Mouse (Mus musculus): Measurements from ENCODE around the gene Tat. TPM values are rescaled to one million over a fixed set of nuclear protein-coding genes. Genes with fewer than 3 reads are reported as not detected.

Gene Tat
- total and polyA plus RNA-seq, 3 experiments, result 0.22 TPM; not detected in 2

- TF ChIP-seq GATA1 (IDR thresholded peaks at IDR 0.05; ENCODE audit: borderline replicate concordance, low read length) (no peak), POLR2AphosphoS5 (IDR thresholded peaks at IDR 0.05; ENCODE audit: insufficient replicate concordance, low read depth, low read length) (no peak), TAL1 (conservative IDR thresholded peaks at IDR 0.05; ENCODE audit: low read depth, low read length) (no peak), CTCF (IDR thresholded peaks at IDR 0.05; ENCODE audit: low read depth, low read length) (no peak), GATA2 (IDR thresholded peaks at IDR 0.05; ENCODE audit: borderline replicate concordance, low read depth, low read length) (no peak)
- DNase-seq (ENCODE audit: low spot score) (no peak), ATAC-seq (ENCODE audit: extremely low read depth, insufficient number of reproducible peaks, low FRiP score, poor library complexity, severe bottlenecking) (no peak)
- no peaks in the 10 kb centered on the region for H3K9me3 ChIP-seq (replicated peaks)
- H3K4me3 ChIP-seq (ENCODE audit: low read depth, low read length), result no peak within 1 kb of the TSS
- peaks cover 6% of the 10 kb centered on the region; the same call in 1 of the 2 replicates for H3K27me3 ChIP-seq (ENCODE audit: insufficient read depth, low read length)
- peaks cover 12% of the 10 kb centered on the region for H3K4me1 ChIP-seq (ENCODE audit: insufficient read depth, low read depth, low read length)
- no peaks in the 10 kb centered on the region for H3K36me3 ChIP-seq (replicated peaks)
Observed at GRCm38 (mm10) chr8:109961693-109962367, 28.4 kb upstream of the Tat start, which contains the start of gene Marveld3. Marveld3 (minus strand) TSS chr8:109962203.

- no peak for DNase-seq (ENCODE audit: low spot score)
- no peak for ATAC-seq (ENCODE audit: extremely low read depth, insufficient number of reproducible peaks, low FRiP score, poor library complexity, severe bottlenecking)
Observed at GRCm38 (mm10) chr8:109962896-109963295, 27.3 kb upstream of the Tat start.

GRCm38 (mm10) chr8:109963421-109963820 lies 26.8 kb upstream of the Tat start:
- Histone ChIP-seq H3K9me3 (replicated peaks) (no peaks in the 10 kb centered on the region), H3K4me1 (ENCODE audit: insufficient read depth, low read depth, low read length) (no peaks in the 10 kb centered on the region), H3K36me3 (replicated peaks) (no peaks in the 10 kb centered on the region), H3K4me3 (ENCODE audit: low read depth, low read length) (no peak overlapping the region), H3K27me3 (ENCODE audit: insufficient read depth, low read length) (peaks cover 10% of the 10 kb centered on the region; the same call in 1 of the 2 replicates)
- TF ChIP-seq TAL1 (conservative IDR thresholded peaks at IDR 0.05; ENCODE audit: low read depth, low read length) (no peak), GATA2 (IDR thresholded peaks at IDR 0.05; ENCODE audit: borderline replicate concordance, low read depth, low read length) (no peak), GATA1 (IDR thresholded peaks at IDR 0.05; ENCODE audit: borderline replicate concordance, low read length) (no peak), CTCF (IDR thresholded peaks at IDR 0.05; ENCODE audit: low read depth, low read length) (no peak), POLR2AphosphoS5 (IDR thresholded peaks at IDR 0.05; ENCODE audit: insufficient replicate concordance, low read depth, low read length) (no peak)
- ATAC-seq (ENCODE audit: extremely low read depth, insufficient number of reproducible peaks, low FRiP score, poor library complexity, severe bottlenecking) (no peak), DNase-seq (ENCODE audit: low spot score) (no peak)

More at GRCm38 (mm10) chr8:109962896-109963295, 27.3 kb upstream of the Tat start:
- Histone ChIP-seq H3K4me1 (ENCODE audit: insufficient read depth, low read depth, low read length) (peaks cover 3% of the 10 kb centered on the region; the same call in 1 of the 2 replicates), H3K9me3 (replicated peaks) (no peaks in the 10 kb centered on the region), H3K4me3 (ENCODE audit: low read depth, low read length) (no peak overlapping the region), H3K27me3 (ENCODE audit: insufficient read depth, low read length) (peaks cover 8% of the 10 kb centered on the region; the same call in 1 of the 2 replicates), H3K36me3 (replicated peaks) (no peaks in the 10 kb centered on the region)
- TF ChIP-seq POLR2AphosphoS5 (IDR thresholded peaks at IDR 0.05; ENCODE audit: insufficient replicate concordance, low read depth, low read length) (no peak), GATA1 (IDR thresholded peaks at IDR 0.05; ENCODE audit: borderline replicate concordance, low read length) (no peak), CTCF (IDR thresholded peaks at IDR 0.05; ENCODE audit: low read depth, low read length) (no peak), GATA2 (IDR thresholded peaks at IDR 0.05; ENCODE audit: borderline replicate concordance, low read depth, low read length) (no peak), TAL1 (conservative IDR thresholded peaks at IDR 0.05; ENCODE audit: low read depth, low read length) (no peak)

GRCm38 (mm10) chr8:109964106-109964505 lies 26.1 kb upstream of the Tat start:
- TF ChIP-seq POLR2AphosphoS5 (IDR thresholded peaks at IDR 0.05; ENCODE audit: insufficient replicate concordance, low read depth, low read length) (no peak), GATA1 (IDR thresholded peaks at IDR 0.05; ENCODE audit: borderline replicate concordance, low read length) (no peak), GATA2 (IDR thresholded peaks at IDR 0.05; ENCODE audit: borderline replicate concordance, low read depth, low read length) (no peak), TAL1 (conservative IDR thresholded peaks at IDR 0.05; ENCODE audit: low read depth, low read length) (no peak), CTCF (IDR thresholded peaks at IDR 0.05; ENCODE audit: low read depth, low read length) (no peak)
- Histone ChIP-seq H3K4me1 (ENCODE audit: insufficient read depth, low read depth, low read length) (no peaks in the 10 kb centered on the region), H3K27me3 (ENCODE audit: insufficient read depth, low read length) (peaks cover 15% of the 10 kb centered on the region; the same call in 1 of the 2 replicates), H3K4me3 (ENCODE audit: low read depth, low read length) (no peak overlapping the region), H3K36me3 (replicated peaks) (no peaks in the 10 kb centered on the region), H3K9me3 (replicated peaks) (no peaks in the 10 kb centered on the region)
- DNase-seq (ENCODE audit: low spot score) (no peak), ATAC-seq (ENCODE audit: extremely low read depth, insufficient number of reproducible peaks, low FRiP score, poor library complexity, severe bottlenecking) (no peak)

GRCm38 (mm10) chr8:109968837-109969236 lies 21.4 kb upstream of the Tat start:
- Histone ChIP-seq H3K9me3 (replicated peaks) (no peaks in the 10 kb centered on the region), H3K4me1 (ENCODE audit: insufficient read depth, low read depth, low read length) (no peaks in the 10 kb centered on the region), H3K4me3 (ENCODE audit: low read depth, low read length) (no peak overlapping the region), H3K27me3 (ENCODE audit: insufficient read depth, low read length) (peaks cover 13% of the 10 kb centered on the region; the same call in 1 of the 2 replicates), H3K36me3 (replicated peaks) (no peaks in the 10 kb centered on the region)
- no peak for TF ChIP-seq POLR2AphosphoS5 (IDR thresholded peaks at IDR 0.05; ENCODE audit: insufficient replicate concordance, low read depth, low read length)
- TF ChIP-seq GATA1 (IDR thresholded peaks at IDR 0.05; ENCODE audit: borderline replicate concordance, low read length), result no peak
- TF ChIP-seq GATA2 (IDR thresholded peaks at IDR 0.05; ENCODE audit: borderline replicate concordance, low read depth, low read length), result no peak
- no peak for TF ChIP-seq TAL1 (conservative IDR thresholded peaks at IDR 0.05; ENCODE audit: low read depth, low read length)
- no peak for TF ChIP-seq CTCF (IDR thresholded peaks at IDR 0.05; ENCODE audit: low read depth, low read length)
- ATAC-seq (ENCODE audit: extremely low read depth, insufficient number of reproducible peaks, low FRiP score, poor library complexity, severe bottlenecking) (no peak), DNase-seq (ENCODE audit: low spot score) (no peak)

GRCm38 (mm10) chr8:109970323-109970722 lies 19.9 kb upstream of the Tat start:
- H3K4me3 ChIP-seq (ENCODE audit: low read depth, low read length), result no peak overlapping the region
- H3K9me3 ChIP-seq (replicated peaks), result no peaks in the 10 kb centered on the region
- no peaks in the 10 kb centered on the region for H3K4me1 ChIP-seq (ENCODE audit: insufficient read depth, low read depth, low read length)
- no peak for TF ChIP-seq GATA2 (IDR thresholded peaks at IDR 0.05; ENCODE audit: borderline replicate concordance, low read depth, low read length)
- no peak for TF ChIP-seq POLR2AphosphoS5 (IDR thresholded peaks at IDR 0.05; ENCODE audit: insufficient replicate concordance, low read depth, low read length)
- no peak for TF ChIP-seq GATA1 (IDR thresholded peaks at IDR 0.05; ENCODE audit: borderline replicate concordance, low read length)
- TF ChIP-seq CTCF (IDR thresholded peaks at IDR 0.05; ENCODE audit: low read depth, low read length), result peak; percentile 61
- TF ChIP-seq TAL1 (conservative IDR thresholded peaks at IDR 0.05; ENCODE audit: low read depth, low read length), result no peak
- peaks cover 13% of the 10 kb centered on the region; the same call in 1 of the 2 replicates for H3K27me3 ChIP-seq (ENCODE audit: insufficient read depth, low read length)
- ATAC-seq (ENCODE audit: extremely low read depth, insufficient number of reproducible peaks, low FRiP score, poor library complexity, severe bottlenecking) (peak; percentile 8; the same call in 1 of the 2 replicates), DNase-seq (ENCODE audit: low spot score) (peak; percentile 36)
- no peaks in the 10 kb centered on the region for H3K36me3 ChIP-seq (replicated peaks)
